Mouse (Mus musculus): ENCODE results near the gene Bex2.

- TF ChIP-seq CTCF (IDR thresholded peaks at IDR 0.05; ENCODE audit: control insufficient read depth, insufficient read depth, insufficient read length) (no peak), USF1 (IDR thresholded peaks at IDR 0.05; ENCODE audit: low read depth) (no peak)
These were observed 47.5 kb upstream of the Bex2 start for GRCm38 (mm10) chrX:136115419-136115961.
